Mouse (Mus musculus) bone marrow macrophage, adult 2 months (primary cell): ENCODE results near the gene Dip2c.

ENCODE experiments used
- CTCF ChIP-seq: IDR thresholded peaks from 2 replicates; pipeline ENCODE4 v1.5.1; 2012; ENCODE audit warnings: low read depth, mild to moderate bottlenecking, low read length, moderate library complexity
- POLR2A ChIP-seq: IDR thresholded peaks from 2 replicates; pipeline ENCODE4 v1.6.1; 2012; ENCODE audit warnings: mild to moderate bottlenecking, low read depth, low read length, borderline replicate concordance

- TF ChIP-seq POLR2A (no peak), CTCF (no peak)
These were observed 205.4 kb downstream of the Dip2c start for GRCm38 (mm10) chr13:9481722-9482121.
